Mouse (Mus musculus) MEL (cell line): ENCODE results near the gene Dusp15.

Experiments used
- CHD2 ChIP-seq: IDR thresholded peaks from 2 replicates; pipeline ENCODE4 v1.6.1; 2011; ENCODE audit warnings: low read length, improper control_type of control experiment
- CTCF ChIP-seq, 3 experiments: IDR thresholded peaks in 2 of 3; conservative IDR thresholded peaks in 1 of 3; 2 replicates each; pipeline ENCODE4 v1.5.1; 2011 to 2012; ENCODE audit warnings: low read length in 3 of 3, low read depth in 2 of 3, mild to moderate bottlenecking in 2 of 3, improper control_type of control experiment in 1 of 3, inconsistent platforms in 1 of 3, mixed read lengths in 1 of 3, moderate library complexity in 1 of 3; ENCODE audit not compliant: control insufficient read depth in 1 of 3, insufficient read depth in 1 of 3, poor library complexity in 1 of 3, severe bottlenecking in 1 of 3
- E2F4 ChIP-seq: IDR thresholded peaks from 2 replicates; pipeline ENCODE4 v1.6.1; 2011; ENCODE audit warnings: low read depth, low read length, improper control_type of control experiment, borderline replicate concordance
- EP300 ChIP-seq, 2 experiments: IDR thresholded peaks; 2 replicates each; pipeline ENCODE4 v1.6.1; 2011; ENCODE audit warnings: improper control_type of control experiment in 2 of 2, low read length in 2 of 2, low read depth in 1 of 2, mild to moderate bottlenecking in 1 of 2
- HCFC1 ChIP-seq: IDR thresholded peaks from 2 replicates; pipeline ENCODE4 v1.6.1; 2012; ENCODE audit warnings: low read depth, mild to moderate bottlenecking, inconsistent platforms, low read length, improper control_type of control experiment, moderate library complexity
- MYC ChIP-seq: IDR thresholded peaks from 2 replicates; pipeline ENCODE4 v1.6.1; 2011; ENCODE audit warnings: low read depth, mild to moderate bottlenecking, low read length, improper control_type of control experiment, moderate library complexity
- POLR2A ChIP-seq, 2 experiments: IDR thresholded peaks; 2 replicates each; pipeline ENCODE4 v1.6.1; 2011 to 2012; ENCODE audit warnings: low read length in 2 of 2, mild to moderate bottlenecking in 2 of 2, control low read depth in 1 of 2, improper control_type of control experiment in 1 of 2, low read depth in 1 of 2, moderate library complexity in 1 of 2; ENCODE audit not compliant: control insufficient read depth in 1 of 2, insufficient read depth in 1 of 2, poor library complexity in 1 of 2
- SMC3 ChIP-seq: IDR thresholded peaks from 2 replicates; pipeline ENCODE4 v1.6.1; 2011; ENCODE audit warnings: low read depth, low read length, improper control_type of control experiment
- UBTF ChIP-seq: IDR thresholded peaks from 2 replicates; pipeline ENCODE4 v1.6.1; 2012; ENCODE audit warnings: low read depth, mild to moderate bottlenecking, inconsistent platforms, low read length, improper control_type of control experiment, moderate library complexity, borderline replicate concordance; ENCODE audit not compliant: insufficient read depth
- USF1 ChIP-seq: IDR thresholded peaks from 2 replicates; pipeline ENCODE4 v1.6.1; 2014; ENCODE audit warnings: low read depth, mild to moderate bottlenecking, inconsistent platforms, low read length, improper control_type of control experiment, moderate library complexity
- ZMIZ1 ChIP-seq: IDR thresholded peaks from 2 replicates; pipeline ENCODE4 v1.6.1; 2012; ENCODE audit warnings: low read depth, mild to moderate bottlenecking, inconsistent platforms, low read length, improper control_type of control experiment, moderate library complexity

GRCm38 (mm10) chr2:152942898-152943515, 8.5 kb downstream of the Dusp15 start:
- TF ChIP-seq UBTF: no peak
- no peak for TF ChIP-seq CTCF (IDR thresholded peaks at IDR 0.05 in 2 of 3, conservative IDR thresholded peaks at IDR 0.05 in 1 of 3; ENCODE audit: control insufficient read depth in 1 of 3, insufficient read depth in 1 of 3, low read depth in 2 of 3, low read length in 3 of 3, poor library complexity in 1 of 3, severe bottlenecking in 1 of 3)
- no peak for TF ChIP-seq USF1
- TF ChIP-seq POLR2A (IDR thresholded peaks at IDR 0.05; ENCODE audit: control insufficient read depth in 1 of 2, insufficient read depth in 1 of 2, low read depth in 1 of 2, low read length in 2 of 2, poor library complexity in 1 of 2): no peak
- no peak for TF ChIP-seq EP300 (IDR thresholded peaks at IDR 0.05; ENCODE audit: low read depth in 1 of 2, low read length in 2 of 2)
- TF ChIP-seq E2F4: no peak
- TF ChIP-seq CHD2: no peak
- no peak for TF ChIP-seq SMC3
- TF ChIP-seq HCFC1: no peak
- no peak for TF ChIP-seq MYC
- no peak for TF ChIP-seq ZMIZ1
